Mouse (Mus musculus) naive thymus-derived CD4-positive, alpha-beta T cell, adult 2 months (primary cell): ENCODE results near the gene P2ry10b.
A peak's percentile ranks its signal among the peaks of the same experiment; 100 is the strongest.

ENCODE experiments used
- DNase-seq: peaks from one replicate; pipeline ENCODE4 v3.0.0-alpha.2; 2011; ENCODE audit warnings: low read depth

P2ry10b gene

GRCm38 (mm10) chrX:107148681-107149080, at the start of gene P2ry10b:
Gene P2ry10b, plus strand, starts transcription at chrX:107148927.
- DNase-seq = peak; percentile 35

DNA sequence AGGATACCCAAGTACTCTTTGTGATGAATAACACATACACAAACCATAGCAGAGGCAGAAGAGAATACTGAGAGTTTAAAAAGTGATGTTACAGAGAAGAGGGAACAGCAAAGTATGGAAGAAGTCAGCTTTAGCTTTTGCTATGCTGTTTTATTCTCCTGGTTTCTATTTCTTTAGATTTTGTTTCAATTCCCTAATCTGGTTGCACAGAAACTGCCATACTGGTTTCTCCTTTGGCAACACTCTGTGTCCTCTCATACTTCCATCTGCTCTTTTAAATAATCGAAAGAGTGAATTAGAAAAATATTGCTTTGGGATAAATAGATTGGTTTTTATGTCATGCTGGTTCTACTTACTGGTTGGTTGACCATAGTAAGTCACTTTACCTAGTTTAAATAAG, 32.4 kb upstream of the P2ry10b start:
- DNase-seq = no peak

DNA sequence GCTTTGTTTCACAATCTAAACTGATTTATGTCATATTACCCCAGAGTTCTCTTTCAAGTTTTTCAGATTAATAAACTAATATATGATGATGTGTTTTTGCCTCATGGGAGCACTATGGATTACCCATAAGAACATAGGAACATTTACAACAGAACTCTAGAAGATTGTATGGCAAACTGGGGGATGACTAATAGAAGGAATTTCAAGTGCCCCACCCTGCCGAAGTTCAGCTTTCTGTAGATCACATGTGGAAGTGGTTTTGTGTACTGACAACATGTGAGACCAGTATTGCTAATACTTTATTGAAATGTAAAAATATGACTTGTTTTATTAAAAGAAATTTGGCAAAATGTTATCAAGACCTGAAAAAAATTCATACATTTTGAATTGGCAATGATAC, 31.7 kb upstream of the P2ry10b start:
- no peak for DNase-seq

DNA sequence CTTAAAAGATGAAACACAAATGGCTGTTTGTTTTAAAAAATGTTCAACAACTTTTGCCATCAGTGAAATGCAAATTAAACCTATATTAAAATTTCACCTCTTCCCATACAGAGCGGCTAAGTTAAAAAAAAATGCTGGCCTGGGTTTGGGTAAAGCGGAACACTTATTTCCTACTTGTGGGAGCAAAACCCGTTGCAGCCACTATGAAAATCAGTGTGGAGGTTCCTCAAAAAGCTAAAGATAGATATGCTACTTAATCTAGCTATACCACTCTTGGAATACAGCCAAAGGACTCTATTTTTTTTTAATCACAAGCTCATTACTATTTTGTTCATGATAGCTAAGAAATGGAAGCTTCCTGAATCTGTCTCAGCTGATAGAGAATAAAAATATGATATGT, 5.5 kb upstream of the P2ry10b start:
- DNase-seq = no peak

GRCm38 (mm10) chrX:107143930-107144329, 4.8 kb upstream of the P2ry10b start:
- no peak for DNase-seq

DNA sequence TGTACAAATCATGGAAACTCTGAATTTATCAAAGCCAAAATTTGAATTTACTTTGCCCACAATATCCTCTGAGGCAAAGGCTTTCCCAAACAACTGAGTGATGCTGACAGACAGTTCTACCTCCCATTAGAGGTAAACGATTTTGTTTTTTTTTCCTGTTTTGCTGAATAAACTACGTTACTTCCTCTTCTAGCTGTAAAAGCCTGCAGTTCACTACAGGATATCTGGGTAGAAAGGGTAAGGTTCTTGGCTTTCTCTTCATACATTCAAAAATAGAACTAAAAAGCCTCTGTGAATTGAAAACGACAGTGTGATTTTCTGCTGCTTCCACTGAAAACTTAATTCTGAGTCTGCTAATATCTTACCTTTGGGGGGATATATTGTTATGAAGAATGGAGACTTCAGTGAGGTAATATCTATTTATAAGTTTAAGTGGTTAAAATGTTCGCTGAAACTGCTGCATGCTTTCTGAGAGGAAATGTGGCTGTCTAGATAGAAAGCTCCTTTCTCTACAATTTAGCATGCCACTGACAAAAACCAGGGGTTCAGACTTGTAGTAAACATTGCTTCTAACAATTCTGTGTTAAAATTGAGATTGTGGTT, 765 bp downstream of the P2ry10b start:
- DNase-seq = peak; percentile 63

GRCm38 (mm10) chrX:107150027-107150426, 1.3 kb downstream of the P2ry10b start:
- DNase-seq = peak; percentile 45

GRCm38 (mm10) chrX:107150752-107151515, 2.2 kb downstream of the P2ry10b start:
- peak; percentile 76 for DNase-seq

- DNase-seq = no peak
Observed at GRCm38 (mm10) chrX:107156021-107156420, 7.3 kb downstream of the P2ry10b start.

GRCm38 (mm10) chrX:107160496-107160895, 11.8 kb downstream of the P2ry10b start:
- DNase-seq = peak; percentile 42

GRCm38 (mm10) chrX:107168281-107168680, 19.6 kb downstream of the P2ry10b start:
- peak; percentile 64 for DNase-seq

GRCm38 (mm10) chrX:107169128-107169527, 20.4 kb downstream of the P2ry10b start:
- DNase-seq = no peak

GRCm38 (mm10) chrX:107178742-107179141, 30.0 kb downstream of the P2ry10b start:
- DNase-seq = peak; percentile 25

DNA sequence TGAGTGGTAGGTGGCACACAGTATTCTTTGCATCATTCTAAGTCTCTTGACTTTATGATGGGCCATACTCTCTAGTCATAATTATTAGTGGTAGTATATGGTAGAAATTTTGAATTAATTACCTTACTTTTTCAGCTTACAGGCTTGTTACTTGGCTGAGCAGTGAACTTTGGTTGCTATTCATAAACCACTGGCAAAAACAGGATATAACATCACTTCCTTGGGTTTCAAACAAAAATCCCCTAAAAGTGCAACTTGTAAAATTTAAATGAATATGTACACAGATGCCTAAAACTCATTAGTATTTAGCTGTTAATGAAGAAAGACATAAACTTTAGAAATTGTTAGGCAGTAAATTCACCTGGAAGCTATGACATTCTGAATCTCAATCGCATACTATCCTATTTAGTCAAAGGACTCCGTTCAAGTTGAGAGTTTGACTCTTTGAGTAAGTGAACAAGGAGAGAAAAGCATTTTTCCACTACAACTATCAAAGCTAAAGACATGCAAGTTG, 68.9 kb downstream of the P2ry10b start:
- peak; percentile 70 for DNase-seq
